Mouse (Mus musculus) regulatory T cell (primary cell): Measurements from ENCODE around the gene Catsperz.
"Not testable (repeated sequence)": the region's sequence is repeated elsewhere in the genome, so short reads cannot be mapped to it uniquely, and the experiment has no call there.

ENCODE experiments used
- in situ Hi-C: fragments of 300-600 bp; cut with MboI, MseI; formaldehyde crosslinking; loops from one replicate; pipeline ENCODE4 v1.15.1; 2025; ENCODE audit warnings: high pct_unique_total_duplicates

Gene Catsperz

GRCm38 (mm10) chr19:6909507-6910289 lies 15.5 kb downstream of the Catsperz start, which contains the start of the genes Trmt112 and Prdx5:
TSS of gene Trmt112 (plus strand) at chr19:6909698.
TSS of gene Prdx5 (minus strand) at chr19:6910106.
- in situ Hi-C loops, result loop anchor here (5.0 kb wide), 1 partner anchor 37 kb away; no protein-coding TSS in a partner anchor

GRCm38 (mm10) chr19:6909021-6909420 lies 16.2 kb downstream of the Catsperz start:
- in situ Hi-C loops, result no loop called here

GRCm38 (mm10) chr19:6907811-6908540 lies 17.2 kb downstream of the Catsperz start:
- in situ Hi-C loops, result no loop called here

GRCm38 (mm10) chr19:6907094-6907493 lies 18.1 kb downstream of the Catsperz start:
- in situ Hi-C loops, result no loop called here

- in situ Hi-C loops, result no loop called here
Measured at GRCm38 (mm10) chr19:6906199-6906598, 19.0 kb downstream of the Catsperz start.

GRCm38 (mm10) chr19:6905498-6906159 lies 19.6 kb downstream of the Catsperz start:
- in situ Hi-C loops, result no loop called here

- in situ Hi-C loops, result no loop called here
Measured at GRCm38 (mm10) chr19:6904846-6905245, 20.3 kb downstream of the Catsperz start.

GRCm38 (mm10) chr19:6903031-6903430 lies 22.1 kb downstream of the Catsperz start:
- in situ Hi-C loops, result no loop called here

GRCm38 (mm10) chr19:6899641-6900040 lies 25.5 kb downstream of the Catsperz start:
- in situ Hi-C loops, result no loop called here

- in situ Hi-C loops, result not testable (repeated sequence)
Measured at GRCm38 (mm10) chr19:6895608-6896305, 29.4 kb downstream of the Catsperz start.

GRCm38 (mm10) chr19:6893731-6894451 lies 31.3 kb downstream of the Catsperz start:
- in situ Hi-C loops, result no loop called here

GRCm38 (mm10) chr19:6892512-6892911 lies 32.7 kb downstream of the Catsperz start:
- in situ Hi-C loops, result no loop called here

- in situ Hi-C loops, result no loop called here
Measured at GRCm38 (mm10) chr19:6877965-6878364, 47.2 kb downstream of the Catsperz start.

GRCm38 (mm10) chr19:6876799-6877198 lies 48.4 kb downstream of the Catsperz start:
- in situ Hi-C loops, result no loop called here

GRCm38 (mm10) chr19:6875834-6876233 lies 49.3 kb downstream of the Catsperz start:
- in situ Hi-C loops, result no loop called here

- in situ Hi-C loops, result loop anchor here (5.0 to 25.0 kb wide), 3 partner anchors 38 to 1062 kb away; partner anchors contain the start of gene Prdx5
Measured at GRCm38 (mm10) chr19:6874257-6874656, 50.9 kb downstream of the Catsperz start.

GRCm38 (mm10) chr19:6872701-6873100 lies 52.5 kb downstream of the Catsperz start:
- in situ Hi-C loops, result loop anchor here (5.0 to 25.0 kb wide), 3 partner anchors 40 to 1060 kb away; partner anchors contain the start of gene Prdx5
